Mouse (Mus musculus): ENCODE data around the gene Grcc10. TPM values are rescaled to one million over a fixed set of nuclear protein-coding genes. Genes with fewer than 3 reads are reported as not detected.

The Grcc10 gene
- polyA plus RNA-seq, 1 experiment from 2014 or later: 549 TPM

DNA sequence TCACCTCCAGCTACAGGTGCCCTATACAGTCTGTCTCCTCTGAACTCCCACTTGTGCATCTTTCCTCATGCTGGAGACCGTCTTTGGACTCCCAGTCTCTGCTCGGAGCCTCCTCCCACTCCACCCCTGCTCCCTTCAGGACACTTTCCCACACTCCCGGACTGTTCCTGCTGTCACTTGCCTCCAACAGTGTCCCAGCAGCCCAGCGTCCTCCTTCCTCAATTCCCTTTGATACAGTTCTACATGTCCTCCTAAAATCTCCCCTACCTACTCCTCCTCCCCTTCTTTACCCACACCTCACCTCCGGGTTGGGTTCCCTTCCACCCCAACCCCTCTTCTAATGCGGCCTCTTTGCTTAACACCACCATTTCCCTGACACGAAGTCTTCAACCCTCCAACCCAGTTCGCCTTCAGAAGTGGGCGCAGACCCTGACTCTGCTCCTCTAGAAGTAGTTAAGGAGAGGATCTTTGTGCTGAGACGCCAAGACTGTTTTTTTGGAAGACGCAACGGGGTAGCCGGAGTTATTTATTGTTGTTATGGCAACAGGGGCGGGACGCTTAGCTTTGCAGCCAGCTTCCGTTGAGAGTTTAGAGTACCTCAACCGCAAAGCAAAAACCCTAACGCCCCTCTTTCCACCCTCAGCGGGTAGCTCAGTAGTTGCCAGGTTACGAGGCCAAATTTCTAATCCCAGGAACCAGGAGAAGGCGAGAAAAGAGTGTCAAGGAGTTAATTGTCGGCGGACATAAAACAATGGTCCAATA, 38.2 kb upstream of the Grcc10 start, which contains the start of gene Lrrc23:
TSS of gene Lrrc23 (minus strand) at position 506 of the 762 bp plus-strand sequence.
- H3K4me1 ChIP-seq (ENCODE audit: control insufficient read depth, insufficient read depth, low read length): no peaks in the 10 kb centered on the region

DNA sequence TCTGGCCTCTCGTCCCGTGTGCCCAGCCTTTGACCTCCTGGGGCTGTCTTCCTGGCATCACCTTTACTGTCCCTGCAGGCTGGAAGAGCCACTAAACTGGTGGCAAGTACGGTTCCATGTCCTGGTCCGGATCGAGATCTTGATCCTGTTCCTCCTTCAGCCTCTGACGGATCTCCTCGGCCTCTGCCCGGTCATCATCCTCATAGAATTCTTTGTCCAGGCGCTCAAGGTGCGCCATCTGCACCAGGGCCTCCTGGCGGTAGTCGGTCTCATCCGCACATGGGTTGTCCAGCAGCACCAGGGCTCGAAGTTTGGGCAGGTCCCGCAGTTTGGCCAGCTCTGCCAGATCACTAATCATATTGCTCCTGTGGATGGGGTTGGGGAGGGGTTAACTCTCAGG, 29.3 kb upstream of the Grcc10 start:
- no peak for DNase-seq (ENCODE audit: low spot score)
- Histone ChIP-seq H3K4me1 (ENCODE audit: control insufficient read depth, insufficient read depth, low read length) (peaks cover 13% of the 10 kb centered on the region; the same call in 1 of the 2 replicates), H3K36me3 (ENCODE audit: control insufficient read depth, insufficient read depth, low read length) (no peaks in the 10 kb centered on the region), H3K9me3 (ENCODE audit: control insufficient read depth, low read length) (no peaks in the 10 kb centered on the region), H3K27ac (replicated peaks; ENCODE audit: low read depth, low read length) (no peak overlapping the region), H3K27me3 (ENCODE audit: control insufficient read depth, insufficient read depth, low read length) (peaks cover 25% of the 10 kb centered on the region), H3K9ac (ENCODE audit: low read length) (0 out of 2 replicates have a peak overlapping the region, but pooled peaks have one; percentile 1), H3K4me3 (ENCODE audit: low read depth, low read length) (no peak overlapping the region), H3K4me2 (ENCODE audit: low read depth, severe bottlenecking) (peak overlapping the region; percentile 7; the same call in 1 of the 2 replicates)
- 86% methylated on average over 15 of the region's 15 CpGs for WGBS
- no peak for ATAC-seq (ENCODE audit: insufficient number of reproducible peaks, low FRiP score, low TSS enrichment, low read depth)

More for the DNA sequence above, 38.2 kb upstream of the Grcc10 start, which contains the start of gene Lrrc23:
- peak; percentile 76 for DNase-seq (ENCODE audit: low spot score)
- ATAC-seq (ENCODE audit: insufficient number of reproducible peaks, low FRiP score, low TSS enrichment, low read depth): peak; percentile 18; the same call in 1 of the 2 replicates
- Histone ChIP-seq H3K9ac (ENCODE audit: low read length) (peak within 1 kb of the TSS; percentile 28), H3K4me3 (ENCODE audit: low read depth, low read length) (peak within 1 kb of the TSS; percentile 32), H3K9me3 (ENCODE audit: control insufficient read depth, low read length) (no peaks in the 10 kb centered on the region), H3K27me3 (ENCODE audit: control insufficient read depth, insufficient read depth, low read length) (peaks cover 2% of the 10 kb centered on the region; the same call in 1 of the 2 replicates), H3K36me3 (ENCODE audit: control insufficient read depth, insufficient read depth, low read length) (no peaks in the 10 kb centered on the region), H3K27ac (replicated peaks; ENCODE audit: low read depth, low read length) (no peak within 1 kb of the TSS), H3K4me2 (ENCODE audit: low read depth, severe bottlenecking) (peak within 1 kb of the TSS; percentile 55)
- WGBS: 3% methylated on average over 23 of the region's 23 CpGs

DNA sequence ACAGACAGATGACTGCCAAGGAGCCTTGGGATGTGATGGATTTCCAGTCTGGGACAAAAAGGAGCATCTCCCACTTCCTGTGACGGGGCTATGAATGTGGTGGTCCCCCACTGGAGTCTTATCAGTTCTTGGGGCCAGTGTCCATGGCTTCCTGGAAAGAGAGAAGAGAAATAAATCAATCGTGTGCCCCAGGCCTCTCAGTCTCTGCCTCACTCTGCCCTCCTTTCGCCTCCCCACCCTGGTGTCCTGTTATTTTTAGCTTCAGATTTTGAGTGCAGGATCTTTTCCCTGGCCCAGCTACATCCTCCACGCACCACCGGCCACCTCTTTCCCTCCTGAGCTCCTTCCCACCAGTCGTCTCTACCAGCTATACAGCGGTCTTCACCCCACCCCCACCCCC, 28.8 kb upstream of the Grcc10 start:
- WGBS: 55% methylated on average over 7 of the region's 7 CpGs
- no peaks in the 10 kb centered on the region for H3K9me3 ChIP-seq (ENCODE audit: control insufficient read depth, low read length)
- H3K4me2 ChIP-seq (ENCODE audit: low read depth, severe bottlenecking): peak overlapping the region; percentile 91
- no peaks in the 10 kb centered on the region for H3K36me3 ChIP-seq (ENCODE audit: control insufficient read depth, insufficient read depth, low read length)
- peak overlapping the region; percentile 50; the same call in 1 of the 2 replicates for H3K9ac ChIP-seq (ENCODE audit: low read length)
- no peak overlapping the region for H3K27ac ChIP-seq (replicated peaks; ENCODE audit: low read depth, low read length)
- ATAC-seq (ENCODE audit: insufficient number of reproducible peaks, low FRiP score, low TSS enrichment, low read depth) (no peak), DNase-seq (ENCODE audit: low spot score) (no peak)
- H3K27me3 ChIP-seq (ENCODE audit: control insufficient read depth, insufficient read depth, low read length): peaks cover 25% of the 10 kb centered on the region
- peaks cover 13% of the 10 kb centered on the region; the same call in 1 of the 2 replicates for H3K4me1 ChIP-seq (ENCODE audit: control insufficient read depth, insufficient read depth, low read length)
- H3K4me3 ChIP-seq (ENCODE audit: low read depth, low read length): peak overlapping the region; percentile 44

DNA sequence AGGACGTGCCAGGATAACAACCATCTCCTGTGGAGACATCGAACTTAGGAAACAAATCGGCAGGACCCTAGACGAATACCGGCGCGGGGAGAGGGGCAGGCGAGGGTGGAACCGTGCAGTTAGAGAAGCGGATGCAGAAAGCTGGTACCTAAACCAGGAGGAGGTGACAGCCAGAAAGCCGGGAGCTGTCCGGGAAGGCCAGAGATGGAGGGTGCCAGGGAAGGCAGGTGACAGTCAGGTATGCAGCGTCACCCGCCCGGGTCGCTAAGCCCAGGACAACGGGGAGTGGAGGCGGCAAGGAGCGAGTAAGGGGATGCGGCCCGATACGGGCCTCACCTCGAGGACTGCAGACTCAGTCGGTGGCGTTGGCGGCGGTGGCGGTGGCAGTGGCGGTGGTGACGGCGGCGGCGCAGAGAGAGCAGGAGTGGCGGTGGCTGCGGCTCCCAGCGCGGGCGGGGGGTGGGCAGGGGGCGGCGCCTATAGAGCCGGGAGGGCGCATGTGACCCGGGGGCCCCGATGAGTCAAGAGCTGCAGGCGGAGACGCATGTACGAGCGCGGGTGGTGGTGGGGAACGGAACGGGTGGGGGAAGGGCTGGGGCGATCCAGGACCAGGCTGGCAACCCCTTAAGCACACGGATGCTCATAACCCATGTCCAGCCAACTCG, 28.1 kb upstream of the Grcc10 start, which contains the start of gene Eno2:
TSS of gene Eno2 (minus strand) at position 573 of the 665 bp plus-strand sequence.
- Histone ChIP-seq H3K36me3 (ENCODE audit: control insufficient read depth, insufficient read depth, low read length) (no peaks in the 10 kb centered on the region), H3K4me1 (ENCODE audit: control insufficient read depth, insufficient read depth, low read length) (peaks cover 13% of the 10 kb centered on the region; the same call in 1 of the 2 replicates), H3K27ac (replicated peaks; ENCODE audit: low read depth, low read length) (no peak within 1 kb of the TSS), H3K9ac (ENCODE audit: low read length) (peak within 1 kb of the TSS; percentile 50), H3K4me3 (ENCODE audit: low read depth, low read length) (peak within 1 kb of the TSS; percentile 44), H3K9me3 (ENCODE audit: control insufficient read depth, low read length) (no peaks in the 10 kb centered on the region), H3K4me2 (ENCODE audit: low read depth, severe bottlenecking) (peak within 1 kb of the TSS; percentile 91), H3K27me3 (ENCODE audit: control insufficient read depth, insufficient read depth, low read length) (peaks cover 25% of the 10 kb centered on the region)
- ATAC-seq (ENCODE audit: insufficient number of reproducible peaks, low FRiP score, low TSS enrichment, low read depth) (peak; percentile 73), DNase-seq (ENCODE audit: low spot score) (peak; percentile 61)
- WGBS: 1% methylated on average over 54 of the region's 54 CpGs

DNA sequence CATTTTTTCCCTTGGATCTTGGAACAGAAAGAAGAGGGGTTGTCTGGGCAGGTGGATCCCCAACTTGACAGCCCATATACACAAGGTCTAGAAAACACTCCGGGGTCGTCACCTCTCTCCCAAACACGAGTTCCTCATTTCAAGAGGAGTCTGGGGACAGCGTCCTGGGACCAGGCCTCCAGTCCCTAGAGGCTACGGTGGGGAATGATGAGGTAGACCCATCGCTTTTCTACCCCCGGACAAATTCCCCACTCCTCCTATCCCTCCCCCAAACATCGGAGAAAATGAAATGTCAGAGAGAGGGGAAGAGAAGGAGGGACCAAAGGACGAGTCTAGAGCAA, 27.5 kb upstream of the Grcc10 start:
- DNase-seq (ENCODE audit: low spot score) (no peak), ATAC-seq (ENCODE audit: insufficient number of reproducible peaks, low FRiP score, low TSS enrichment, low read depth) (no peak)
- WGBS: 5% methylated on average over 9 of the region's 9 CpGs
- no peak overlapping the region; the same call in 1 of the 2 replicates for H3K9ac ChIP-seq (ENCODE audit: low read length)
- no peaks in the 10 kb centered on the region for H3K9me3 ChIP-seq (ENCODE audit: control insufficient read depth, low read length)
- peaks cover 25% of the 10 kb centered on the region for H3K27me3 ChIP-seq (ENCODE audit: control insufficient read depth, insufficient read depth, low read length)
- H3K4me3 ChIP-seq (ENCODE audit: low read depth, low read length): peak overlapping the region; percentile 44
- peaks cover 13% of the 10 kb centered on the region; the same call in 1 of the 2 replicates for H3K4me1 ChIP-seq (ENCODE audit: control insufficient read depth, insufficient read depth, low read length)
- H3K36me3 ChIP-seq (ENCODE audit: control insufficient read depth, insufficient read depth, low read length): no peaks in the 10 kb centered on the region
- H3K27ac ChIP-seq (replicated peaks; ENCODE audit: low read depth, low read length): no peak overlapping the region
- peak overlapping the region; percentile 91 for H3K4me2 ChIP-seq (ENCODE audit: low read depth, severe bottlenecking)

DNA sequence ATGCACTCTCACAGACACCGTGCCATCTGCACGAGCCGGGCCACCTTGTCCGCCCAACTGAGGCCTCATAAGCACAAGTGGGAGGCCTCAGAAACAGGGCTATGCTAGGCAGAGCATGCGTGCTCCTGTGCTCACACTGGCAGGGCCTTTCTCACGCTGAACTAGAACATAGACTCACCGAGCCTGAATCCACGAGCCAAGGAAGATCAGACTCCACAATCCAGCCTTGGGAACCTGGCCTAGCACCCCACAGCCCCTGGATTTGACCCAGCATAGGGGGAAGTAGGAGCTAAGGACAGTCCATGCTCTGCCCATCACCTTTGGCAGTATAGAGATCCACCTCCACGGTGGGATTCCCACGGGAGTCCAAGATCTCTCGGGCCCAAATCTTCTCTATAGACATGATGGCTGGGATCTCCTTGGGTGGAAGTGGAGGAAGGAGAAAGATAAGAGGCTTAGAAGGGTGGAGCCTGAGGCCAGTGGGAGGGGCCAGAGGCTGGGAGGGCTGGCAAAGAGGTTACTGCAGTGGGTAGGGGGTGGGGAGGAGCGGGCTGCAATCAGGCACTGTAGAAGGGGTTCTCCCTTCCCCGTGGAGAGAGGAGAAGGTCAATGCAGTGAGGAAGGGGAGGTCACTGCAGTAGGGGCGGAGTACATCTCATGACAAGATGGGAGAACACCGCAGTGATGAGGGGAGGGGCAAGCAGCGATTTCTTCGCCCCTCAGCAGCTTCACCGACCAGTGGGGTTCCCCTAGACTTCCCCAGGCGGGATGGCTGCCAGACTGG, 26.9 kb upstream of the Grcc10 start:
- peaks cover 13% of the 10 kb centered on the region; the same call in 1 of the 2 replicates for H3K4me1 ChIP-seq (ENCODE audit: control insufficient read depth, insufficient read depth, low read length)
- peak overlapping the region; percentile 91 for H3K4me2 ChIP-seq (ENCODE audit: low read depth, severe bottlenecking)
- no peaks in the 10 kb centered on the region for H3K9me3 ChIP-seq (ENCODE audit: control insufficient read depth, low read length)
- peak; percentile 33; the same call in 1 of the 2 replicates for ATAC-seq (ENCODE audit: insufficient number of reproducible peaks, low FRiP score, low TSS enrichment, low read depth)
- no peak overlapping the region for H3K27ac ChIP-seq (replicated peaks; ENCODE audit: low read depth, low read length)
- 25% methylated on average over 18 of the region's 19 CpGs for WGBS
- no peak overlapping the region for H3K9ac ChIP-seq (ENCODE audit: low read length)
- H3K36me3 ChIP-seq (ENCODE audit: control insufficient read depth, insufficient read depth, low read length): no peaks in the 10 kb centered on the region
- H3K4me3 ChIP-seq (ENCODE audit: low read depth, low read length): peak overlapping the region; percentile 44; the same call in 1 of the 2 replicates
- no peak for DNase-seq (ENCODE audit: low spot score)
- peaks cover 25% of the 10 kb centered on the region for H3K27me3 ChIP-seq (ENCODE audit: control insufficient read depth, insufficient read depth, low read length)

DNA sequence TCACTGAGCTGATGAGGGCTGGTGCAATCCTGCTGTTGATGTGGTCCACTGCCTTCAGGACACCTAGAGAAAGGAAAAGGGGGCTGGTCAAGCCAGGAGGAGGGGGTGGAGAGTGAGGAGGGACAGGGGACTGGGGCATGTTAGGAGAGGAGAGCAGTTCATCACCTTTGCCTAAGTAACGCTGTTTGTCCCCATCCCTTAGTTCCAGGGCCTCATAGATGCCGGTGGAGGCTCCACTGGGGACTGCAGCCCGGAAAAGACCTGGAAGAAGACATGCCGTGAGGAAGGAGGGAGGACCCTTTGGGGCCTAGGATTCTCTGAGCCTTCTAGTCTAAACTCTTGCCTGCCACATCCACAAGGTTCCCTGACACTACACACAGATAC, 26.4 kb upstream of the Grcc10 start:
- Histone ChIP-seq H3K4me2 (ENCODE audit: low read depth, severe bottlenecking) (no peak overlapping the region), H3K9me3 (ENCODE audit: control insufficient read depth, low read length) (no peaks in the 10 kb centered on the region), H3K4me1 (ENCODE audit: control insufficient read depth, insufficient read depth, low read length) (peaks cover 13% of the 10 kb centered on the region; the same call in 1 of the 2 replicates), H3K36me3 (ENCODE audit: control insufficient read depth, insufficient read depth, low read length) (no peaks in the 10 kb centered on the region), H3K27me3 (ENCODE audit: control insufficient read depth, insufficient read depth, low read length) (peaks cover 25% of the 10 kb centered on the region), H3K27ac (replicated peaks; ENCODE audit: low read depth, low read length) (no peak overlapping the region), H3K9ac (ENCODE audit: low read length) (no peak overlapping the region), H3K4me3 (ENCODE audit: low read depth, low read length) (no peak overlapping the region)
- WGBS: 35% methylated on average over 4 of the region's 4 CpGs
- ATAC-seq (ENCODE audit: insufficient number of reproducible peaks, low FRiP score, low TSS enrichment, low read depth) (no peak), DNase-seq (ENCODE audit: low spot score) (no peak)

DNA sequence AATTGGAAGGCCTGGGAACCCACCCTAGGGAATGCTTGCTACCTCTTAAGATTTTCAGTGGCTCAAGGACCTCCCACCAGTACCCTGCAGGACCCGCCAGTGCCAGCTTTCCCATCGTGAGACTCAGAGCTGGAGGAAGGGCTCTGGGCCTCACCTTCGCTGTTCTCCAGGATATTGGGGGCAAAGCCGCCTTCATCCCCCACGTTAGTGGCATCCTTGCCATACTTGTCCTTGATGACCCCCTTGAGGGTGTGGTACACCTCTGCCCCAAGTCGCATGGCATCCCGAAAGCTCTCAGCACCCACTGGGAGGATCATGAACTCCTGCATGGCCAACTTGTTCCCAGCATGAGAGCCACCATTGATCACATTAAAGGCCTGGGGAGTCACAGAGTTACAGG, 24.8 kb upstream of the Grcc10 start:
- no peak overlapping the region for H3K27ac ChIP-seq (replicated peaks; ENCODE audit: low read depth, low read length)
- ATAC-seq (ENCODE audit: insufficient number of reproducible peaks, low FRiP score, low TSS enrichment, low read depth): no peak
- peaks cover 13% of the 10 kb centered on the region; the same call in 1 of the 2 replicates for H3K4me1 ChIP-seq (ENCODE audit: control insufficient read depth, insufficient read depth, low read length)
- no peak overlapping the region for H3K9ac ChIP-seq (ENCODE audit: low read length)
- WGBS: 79% methylated on average over 7 of the region's 7 CpGs
- no peak overlapping the region for H3K4me2 ChIP-seq (ENCODE audit: low read depth, severe bottlenecking)
- H3K36me3 ChIP-seq (ENCODE audit: control insufficient read depth, insufficient read depth, low read length): no peaks in the 10 kb centered on the region
- no peak overlapping the region for H3K4me3 ChIP-seq (ENCODE audit: low read depth, low read length)
- H3K27me3 ChIP-seq (ENCODE audit: control insufficient read depth, insufficient read depth, low read length): peaks cover 25% of the 10 kb centered on the region
- DNase-seq (ENCODE audit: low spot score): no peak
- no peaks in the 10 kb centered on the region for H3K9me3 ChIP-seq (ENCODE audit: control insufficient read depth, low read length)
